Mouse (Mus musculus) hindbrain, embryonic 11.5 days (tissue): ENCODE measurements at regions not wholly inside any gene's neighbourhood (a gene's known extent, or its start where the extent isn't known, plus 50 kb on each side); places are given as distances from the start of the nearest gene placed in this dataset.

Experiments used
- ATAC-seq: fragments of 200-750 bp; cut with Nextera tagmentation; 2 replicates; pipeline ENCODE4 v1.8.0; 2017; ENCODE audit warnings: mild to moderate bottlenecking, moderate TSS enrichment, moderate library complexity; ENCODE audit not compliant: low FRiP score
- DNase-seq: peaks from one replicate; pipeline ENCODE4 v3.0.0-alpha.2; 2015; ENCODE audit warnings: low spot score
- H3K27ac ChIP-seq: fragments of 300-500 bp; sonication (generic); 2 replicates; pipeline ENCODE4 v1.5.1; 2014; ENCODE audit warnings: mild to moderate bottlenecking, low read depth, low read length
- H3K27me3 ChIP-seq: fragments of 300-500 bp; sonication (generic); 2 replicates; pipeline ENCODE4 v1.6.1; 2014; ENCODE audit warnings: mild to moderate bottlenecking, low read length, moderate library complexity, mixed read lengths; ENCODE audit not compliant: control insufficient read depth, insufficient read depth
- H3K36me3 ChIP-seq: fragments of 300-500 bp; sonication (generic); 2 replicates; pipeline ENCODE4 v1.6.1; 2014; ENCODE audit warnings: mild to moderate bottlenecking, low read length, moderate library complexity, mixed read lengths; ENCODE audit not compliant: control insufficient read depth, insufficient read depth
- H3K4me1 ChIP-seq: fragments of 300-500 bp; sonication (generic); replicated peaks from 2 replicates; pipeline ENCODE4 v1.6.1; 2014; ENCODE audit warnings: low read length, mixed read lengths; ENCODE audit not compliant: control insufficient read depth, insufficient read depth
- H3K4me2 ChIP-seq: fragments of 300-500 bp; sonication (generic); replicated peaks from 2 replicates; pipeline ENCODE4 v1.6.1; 2014; ENCODE audit warnings: mild to moderate bottlenecking, low read depth, low read length
- H3K4me3 ChIP-seq: fragments of 300-500 bp; sonication (generic); 2 replicates; pipeline ENCODE4 v1.5.1; 2014; ENCODE audit warnings: low read depth, low read length
- H3K9ac ChIP-seq: fragments of 300-500 bp; sonication (generic); 2 replicates; pipeline ENCODE4 v1.6.1; 2014; ENCODE audit warnings: low read depth, low read length
- H3K9me3 ChIP-seq: fragments of 300-500 bp; sonication (generic); 2 replicates; pipeline ENCODE4 v1.6.1; 2016; ENCODE audit warnings: low read length; ENCODE audit not compliant: control insufficient read depth
- WGBS: fragments of 180-500 bp; shearing (Covaris S2); extraction: QIAGEN DNeasy Blood & Tissue Kit; methylation state at CpG from one replicate; pipeline ENCODE4 v1.1.7; 2014; 5-methylcytosine and 5-hydroxymethylcytosine counted together

DNA sequence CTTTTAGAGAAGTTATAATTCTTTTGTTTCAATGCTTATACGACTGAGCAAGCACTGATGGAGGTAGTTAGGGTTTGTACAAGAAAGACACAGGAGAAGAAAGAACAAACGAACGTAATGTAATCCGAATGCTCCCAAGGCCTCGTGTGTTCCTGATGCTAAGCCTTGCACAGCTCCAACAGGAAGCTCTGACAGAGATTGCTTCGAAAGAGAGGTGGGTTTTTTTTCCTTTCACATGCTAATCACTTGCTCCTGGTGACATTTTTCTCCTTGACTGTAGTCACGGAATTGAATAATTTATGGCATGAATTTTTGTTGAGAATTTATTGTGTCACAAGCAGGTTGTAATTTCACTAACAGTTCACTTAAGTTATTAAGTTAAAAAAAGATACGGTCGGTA, 150.8 kb upstream of the Psmd7 start:
- Histone ChIP-seq H3K4me2 (no peak overlapping the region), H3K9ac (no peak overlapping the region), H3K36me3 (no peaks in the 10 kb centered on the region), H3K4me1 (no peaks in the 10 kb centered on the region), H3K27me3 (no peaks in the 10 kb centered on the region), H3K9me3 (no peaks in the 10 kb centered on the region), H3K4me3 (no peak overlapping the region), H3K27ac (no peak overlapping the region)
- ATAC-seq (no peak), DNase-seq (no peak)
- 73% methylated on average over 9 of the region's 9 CpGs for WGBS

- H3K9me3 ChIP-seq: no peaks in the 10 kb centered on the region
Measured at GRCm38 (mm10) chr8:107757083-107757482, 168.8 kb upstream of the Psmd7 start.

DNA sequence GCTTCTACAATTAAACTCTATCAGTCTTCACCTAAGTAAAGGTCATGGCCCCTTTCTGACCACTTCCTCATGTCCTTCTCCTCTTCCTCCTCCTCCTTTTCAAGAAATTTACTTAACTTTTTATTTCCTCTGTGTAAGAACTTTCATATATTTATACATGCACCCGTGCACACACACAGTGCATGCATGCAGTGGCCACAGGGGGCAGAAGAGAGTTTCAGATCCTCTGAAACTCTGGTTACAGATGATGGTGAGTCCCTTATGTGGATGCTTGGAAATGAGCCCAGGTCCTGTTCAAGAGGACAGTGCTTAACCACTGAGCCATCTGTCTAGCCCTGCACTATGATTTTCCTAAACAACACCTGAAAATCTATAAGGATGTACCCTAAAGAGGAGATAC, 170.4 kb upstream of the Psmd7 start:
- Histone ChIP-seq H3K9me3 (no peaks in the 10 kb centered on the region), H3K27me3 (no peaks in the 10 kb centered on the region), H3K27ac (no peak overlapping the region), H3K4me1 (no peaks in the 10 kb centered on the region), H3K4me2 (no peak overlapping the region), H3K36me3 (no peaks in the 10 kb centered on the region), H3K9ac (no peak overlapping the region), H3K4me3 (no peak overlapping the region)
- 69% methylated on average over 1 of the region's 1 CpGs for WGBS
- no peak for ATAC-seq
- peak; percentile 9 for DNase-seq

More at GRCm38 (mm10) chr8:107757083-107757482, 168.8 kb upstream of the Psmd7 start:
- no peaks in the 10 kb centered on the region for H3K27me3 ChIP-seq
- H3K4me3 ChIP-seq: no peak overlapping the region
- DNase-seq (no peak), ATAC-seq (no peak)
- no peaks in the 10 kb centered on the region for H3K36me3 ChIP-seq
- H3K4me2 ChIP-seq: no peak overlapping the region
- H3K4me1 ChIP-seq: no peaks in the 10 kb centered on the region
- WGBS: 84% methylated on average over 7 of the region's 7 CpGs
- H3K9ac ChIP-seq: no peak overlapping the region
- H3K27ac ChIP-seq: no peak overlapping the region

DNA sequence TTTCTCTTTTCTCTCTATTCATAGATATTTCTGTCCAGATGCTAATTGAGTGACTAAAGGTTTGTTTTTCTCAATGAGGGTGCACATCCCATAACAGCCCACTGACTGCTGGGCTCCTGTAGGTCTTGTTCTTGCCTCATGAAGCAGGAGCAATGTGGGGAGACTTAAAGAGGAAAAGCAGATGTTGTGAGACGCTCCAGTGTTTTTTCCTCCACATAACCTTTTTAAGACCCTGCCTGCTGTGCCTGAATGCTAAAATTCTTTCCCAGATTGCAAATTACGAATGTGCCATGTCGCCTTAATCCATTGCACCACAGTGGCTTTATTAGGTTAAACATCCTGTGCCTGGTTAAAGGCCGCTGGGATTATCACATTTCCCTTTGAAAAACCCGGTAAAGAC, 165.5 kb upstream of the Zfhx3 start:
- no peaks in the 10 kb centered on the region for H3K4me1 ChIP-seq
- no peak overlapping the region for H3K9ac ChIP-seq
- 12% methylated on average over 5 of the region's 5 CpGs for WGBS
- no peak for DNase-seq
- no peak overlapping the region for H3K4me2 ChIP-seq
- H3K36me3 ChIP-seq: no peaks in the 10 kb centered on the region
- no peak overlapping the region for H3K27ac ChIP-seq
- H3K4me3 ChIP-seq: no peak overlapping the region
- H3K27me3 ChIP-seq: no peaks in the 10 kb centered on the region
- no peaks in the 10 kb centered on the region for H3K9me3 ChIP-seq
- ATAC-seq: no peak

- Histone ChIP-seq H3K36me3 (no peaks in the 10 kb centered on the region), H3K4me3 (no peak overlapping the region), H3K4me1 (no peaks in the 10 kb centered on the region), H3K4me2 (no peak overlapping the region), H3K27me3 (no peaks in the 10 kb centered on the region), H3K9me3 (no peaks in the 10 kb centered on the region), H3K27ac (no peak overlapping the region), H3K9ac (no peak overlapping the region)
- ATAC-seq (no peak), DNase-seq (no peak)
- WGBS: 82% methylated on average over 5 of the region's 5 CpGs
Measured at GRCm38 (mm10) chr8:107785771-107786170, 156.7 kb upstream of the Zfhx3 start.

- Histone ChIP-seq H3K4me2 (no peak overlapping the region), H3K4me3 (no peak overlapping the region), H3K27me3 (no peaks in the 10 kb centered on the region), H3K9me3 (no peaks in the 10 kb centered on the region), H3K9ac (no peak overlapping the region), H3K36me3 (no peaks in the 10 kb centered on the region), H3K27ac (no peak overlapping the region), H3K4me1 (no peaks in the 10 kb centered on the region)
- WGBS: 89% methylated on average over 3 of the region's 3 CpGs
- DNase-seq (no peak), ATAC-seq (no peak)
Measured at GRCm38 (mm10) chr8:107792286-107792685, 150.2 kb upstream of the Zfhx3 start.

DNA sequence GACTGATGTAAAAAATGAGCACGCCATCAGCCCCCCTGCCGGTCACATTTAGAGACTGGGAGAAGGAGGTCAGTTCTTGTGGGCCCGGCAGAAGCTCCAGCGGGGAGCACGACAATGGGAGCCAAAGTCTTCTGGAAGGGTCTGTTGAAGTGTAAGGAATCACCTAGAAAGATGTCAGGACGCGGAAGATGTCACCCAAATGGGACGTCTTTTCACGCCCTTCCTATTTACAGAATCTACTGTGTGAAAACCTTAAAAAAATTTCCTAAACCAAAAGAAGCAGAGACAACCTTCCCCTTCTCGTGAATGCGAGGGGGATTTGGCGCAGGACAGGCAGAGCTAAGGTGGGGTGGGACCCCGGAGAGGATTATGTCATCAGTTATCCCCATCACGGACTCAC, 127.5 kb upstream of the Zfhx3 start:
- Histone ChIP-seq H3K27me3 (no peaks in the 10 kb centered on the region), H3K4me1 (0 out of 2 replicates have a peak, but pooled peaks cover 7% of the 10 kb centered on the region), H3K4me3 (no peak overlapping the region), H3K27ac (0 out of 2 replicates have a peak overlapping the region, but pooled peaks have one; percentile 30), H3K36me3 (no peaks in the 10 kb centered on the region), H3K9me3 (no peaks in the 10 kb centered on the region), H3K4me2 (no peak overlapping the region), H3K9ac (no peak overlapping the region)
- WGBS: 58% methylated on average over 14 of the region's 14 CpGs
- ATAC-seq (no peak), DNase-seq (no peak)

DNA sequence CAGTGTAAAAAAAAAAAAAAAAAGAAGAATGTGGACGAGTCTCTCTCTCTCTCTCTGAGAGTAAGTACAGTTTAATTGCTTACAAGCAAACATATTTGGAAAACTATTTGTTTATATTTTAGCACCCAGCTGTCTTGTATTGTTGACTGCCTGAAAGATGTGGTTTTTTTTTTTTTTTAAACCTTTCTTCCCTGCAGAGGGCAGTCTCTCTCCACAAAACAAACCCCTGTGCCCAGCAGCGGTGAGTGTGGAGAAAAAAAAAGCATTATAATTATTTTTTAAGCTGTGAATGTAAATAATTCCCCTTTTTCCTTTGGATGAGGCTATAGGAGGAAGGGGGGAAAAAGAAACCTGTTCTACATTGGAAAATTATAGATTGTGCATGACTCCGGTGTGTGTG, 126.7 kb upstream of the Zfhx3 start:
- 39% methylated on average over 3 of the region's 3 CpGs for WGBS
- H3K36me3 ChIP-seq: no peaks in the 10 kb centered on the region

GRCm38 (mm10) chr8:107817796-107818195, 124.6 kb upstream of the Zfhx3 start:
- Histone ChIP-seq H3K27me3 (no peaks in the 10 kb centered on the region; the same call in 1 of the 2 replicates), H3K36me3 (no peaks in the 10 kb centered on the region), H3K9ac (no peak overlapping the region), H3K4me2 (no peak overlapping the region), H3K27ac (no peak overlapping the region), H3K9me3 (no peaks in the 10 kb centered on the region), H3K4me1 (peaks cover 11% of the 10 kb centered on the region; the same call in 1 of the 2 replicates), H3K4me3 (no peak overlapping the region)
- WGBS: 81% methylated on average over 9 of the region's 9 CpGs
- ATAC-seq (no peak), DNase-seq (no peak)

More for the DNA sequence above, 126.7 kb upstream of the Zfhx3 start:
- peaks cover 9% of the 10 kb centered on the region; the same call in 1 of the 2 replicates for H3K4me1 ChIP-seq
- no peak overlapping the region for H3K4me3 ChIP-seq
- no peak for DNase-seq
- H3K9ac ChIP-seq: no peak overlapping the region
- no peaks in the 10 kb centered on the region for H3K27me3 ChIP-seq
- ATAC-seq: no peak
- H3K27ac ChIP-seq: no peak overlapping the region
- H3K9me3 ChIP-seq: no peaks in the 10 kb centered on the region
- H3K4me2 ChIP-seq: no peak overlapping the region
